Mouse (Mus musculus) heart, embryonic 11.5 days (tissue): ENCODE results near the gene Taf10. TPM values are rescaled to one million over a fixed set of nuclear protein-coding genes. Genes with fewer than 3 reads are reported as not detected.
"Not testable (repeated sequence)": the region's sequence is repeated elsewhere in the genome, so short reads cannot be mapped to it uniquely, and the experiment has no call there.

Experiments used
- ATAC-seq: fragments of 200-750 bp; cut with Nextera tagmentation; replicated peaks from 2 replicates; pipeline ENCODE4 v1.8.0; 2017; ENCODE audit warnings: moderate library complexity; ENCODE audit not compliant: insufficient number of reproducible peaks, low FRiP score, low TSS enrichment
- H3K27ac ChIP-seq: fragments of 300-500 bp; sonication (generic); 2 replicates; pipeline ENCODE4 v1.5.1; 2014; ENCODE audit warnings: mild to moderate bottlenecking, low read depth, low read length
- H3K27me3 ChIP-seq: fragments of 300-500 bp; sonication (generic); 2 replicates; pipeline ENCODE4 v1.6.1; 2014; ENCODE audit warnings: mild to moderate bottlenecking, low read length, mixed read lengths; ENCODE audit not compliant: control insufficient read depth, insufficient read depth
- H3K36me3 ChIP-seq: fragments of 300-500 bp; sonication (generic); 2 replicates; pipeline ENCODE4 v1.6.1; 2014; ENCODE audit warnings: mild to moderate bottlenecking, low read length, moderate library complexity, mixed read lengths; ENCODE audit not compliant: control insufficient read depth, insufficient read depth
- H3K4me1 ChIP-seq: fragments of 300-500 bp; sonication (generic); 2 replicates; pipeline ENCODE4 v1.6.1; 2014; ENCODE audit warnings: low read length; ENCODE audit not compliant: control insufficient read depth, insufficient read depth
- H3K4me2 ChIP-seq: fragments of 300-500 bp; sonication (generic); 2 replicates; pipeline ENCODE4 v1.6.1; 2014; ENCODE audit warnings: mild to moderate bottlenecking, moderate library complexity
- H3K4me3 ChIP-seq: fragments of 300-500 bp; sonication (generic); 2 replicates; pipeline ENCODE4 v1.5.1; 2014; ENCODE audit warnings: low read depth, low read length
- H3K9ac ChIP-seq: fragments of 300-500 bp; sonication (generic); 2 replicates; pipeline ENCODE4 v1.6.1; 2014; ENCODE audit warnings: mild to moderate bottlenecking, low read depth, low read length, moderate library complexity
- H3K9me3 ChIP-seq: fragments of 300-500 bp; sonication (generic); replicated peaks from 2 replicates; pipeline ENCODE4 v1.6.1; 2016; ENCODE audit warnings: low read length; ENCODE audit not compliant: control insufficient read depth
- WGBS: fragments of 180-500 bp; shearing (Covaris S2); extraction: QIAGEN DNeasy Blood & Tissue Kit; methylation state at CpG from one replicate; pipeline ENCODE4 v1.1.7; 2014; ENCODE audit not compliant: insufficient replicate concordance; 5-methylcytosine and 5-hydroxymethylcytosine counted together
- polyA plus RNA-seq: library from polyadenylated mRNA; unstranded; fragments of >200 nt; fragmentation: Nextera tagmentation; extraction: Ambion mirVana; gene quantifications from 2 replicates; pipeline ENCODE4 v1.2.1, GENCODE M21; 2014

The Taf10 gene
- polyA plus RNA-seq, 1 experiment from 2014 or later: 161 TPM

DNA sequence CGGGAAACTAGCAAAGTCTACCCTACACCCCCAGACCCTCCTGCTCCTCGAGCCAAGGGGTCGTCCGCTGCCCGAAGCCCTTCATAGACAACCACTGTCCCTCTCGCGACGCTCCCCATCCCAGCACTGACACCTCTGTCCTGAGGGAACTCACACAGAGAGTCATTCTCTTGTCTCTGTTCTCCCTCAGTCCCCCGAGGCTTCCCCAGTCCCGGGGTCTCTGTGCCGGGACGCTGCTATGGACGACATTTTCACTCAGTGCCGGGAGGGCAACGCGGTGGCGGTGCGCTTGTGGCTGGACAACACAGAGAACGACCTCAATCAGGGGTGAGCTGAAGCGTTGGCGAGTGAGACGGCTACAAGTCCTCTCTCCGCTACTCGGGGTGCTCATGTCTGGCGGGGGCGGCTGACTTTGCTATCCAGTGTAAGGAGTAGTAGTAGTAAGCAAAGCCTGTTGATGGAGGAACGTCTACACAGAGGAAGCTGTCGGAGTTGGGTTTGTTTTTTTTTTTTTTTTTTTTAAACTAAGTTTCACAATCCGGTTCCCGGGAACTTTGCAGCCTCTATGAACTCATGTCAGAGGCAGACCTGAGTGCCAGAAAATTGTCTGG, 7.1 kb downstream of the Taf10 start, which contains the start of gene Rrp8:
Rrp8 (minus strand) TSS at position 475 of the 611 bp plus-strand sequence.
- Histone ChIP-seq H3K27me3 (no peaks in the 10 kb centered on the region), H3K36me3 (peaks cover 34% of the 10 kb centered on the region)

GRCm38 (mm10) chr7:105736264-105736901, 7.8 kb downstream of the Taf10 start, which contains the start of gene Ilk:
Ilk (plus strand) TSS chr7:105736592.
- 1% methylated on average over 42 of the region's 62 CpGs for WGBS
- Histone ChIP-seq H3K9me3 (no peaks in the 10 kb centered on the region), H3K9ac (peak within 1 kb of the TSS; percentile 98), H3K4me3 (peak within 1 kb of the TSS; percentile 71), H3K27ac (peak within 1 kb of the TSS; percentile 97), H3K36me3 (peaks cover 29% of the 10 kb centered on the region), H3K27me3 (no peaks in the 10 kb centered on the region), H3K4me2 (peak within 1 kb of the TSS; percentile 78), H3K4me1 (peaks cover 23% of the 10 kb centered on the region)
- ATAC-seq: peak; percentile 96

More for the DNA sequence above, 7.1 kb downstream of the Taf10 start, which contains the start of gene Rrp8:
- WGBS: under 1% methylated on average over 30 of the region's 30 CpGs
- Histone ChIP-seq H3K4me1 (peaks cover 23% of the 10 kb centered on the region), H3K9ac (peak within 1 kb of the TSS; percentile 98), H3K4me2 (peak within 1 kb of the TSS; percentile 78), H3K4me3 (peak within 1 kb of the TSS; percentile 71), H3K9me3 (no peaks in the 10 kb centered on the region), H3K27ac (peak within 1 kb of the TSS; percentile 97)
- ATAC-seq: no peak; the same call in 1 of the 2 replicates

DNA sequence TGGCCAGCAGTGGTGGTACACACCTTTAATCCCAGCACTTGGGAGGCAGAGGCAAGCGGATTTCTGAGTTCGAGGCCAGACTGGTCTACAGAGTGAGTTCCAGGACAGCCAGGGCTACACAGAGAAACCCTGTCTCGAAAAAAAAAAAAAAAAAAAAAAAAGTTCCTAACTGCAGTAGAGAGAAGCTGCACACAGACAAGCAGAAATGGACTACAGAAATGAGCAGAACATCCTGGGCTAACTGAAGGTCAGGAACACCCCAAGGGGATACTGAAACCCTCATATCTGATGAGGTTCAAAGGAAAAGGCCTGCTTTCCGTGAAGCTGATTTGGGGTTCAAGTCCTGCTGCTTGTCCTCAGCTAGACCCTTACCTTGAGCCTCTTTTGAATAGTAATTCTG, 8.7 kb downstream of the Taf10 start:
- WGBS: 48% methylated on average over 4 of the region's 4 CpGs
- not testable (repeated sequence) for H3K27ac ChIP-seq, ATAC-seq, H3K9me3 ChIP-seq, H3K27me3 ChIP-seq
- Histone ChIP-seq H3K4me3 (peak overlapping the region; percentile 71), H3K4me2 (peak overlapping the region; percentile 78), H3K4me1 (peaks cover 23% of the 10 kb centered on the region), H3K36me3 (peaks cover 21% of the 10 kb centered on the region), H3K9ac (peak overlapping the region; percentile 98)

DNA sequence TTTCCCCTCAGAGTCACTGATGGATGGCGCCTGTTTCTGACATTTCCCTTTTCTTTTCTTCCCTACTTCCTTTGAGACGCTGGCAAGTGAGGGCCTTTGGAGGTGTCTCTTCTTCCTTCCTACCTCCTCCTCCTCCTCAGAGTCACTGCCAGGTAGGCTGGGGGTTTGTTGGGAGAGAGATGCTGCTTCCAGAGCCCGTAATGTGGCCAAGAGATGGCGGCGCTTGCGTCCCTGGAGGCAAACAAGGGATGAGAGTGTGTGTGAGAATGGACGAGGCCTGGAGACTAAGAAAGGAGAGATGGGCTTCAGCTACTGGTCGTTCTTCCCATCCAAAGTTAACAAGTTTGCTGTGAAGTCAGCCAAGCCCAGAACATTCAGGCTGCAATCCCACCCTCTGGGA, 9.3 kb downstream of the Taf10 start:
- Histone ChIP-seq H3K27ac (no peak overlapping the region), H3K4me2 (peak overlapping the region; percentile 78), H3K36me3 (peaks cover 19% of the 10 kb centered on the region), H3K9me3 (no peaks in the 10 kb centered on the region), H3K4me1 (peaks cover 23% of the 10 kb centered on the region), H3K27me3 (no peaks in the 10 kb centered on the region), H3K4me3 (no peak overlapping the region), H3K9ac (no peak overlapping the region)
- ATAC-seq: no peak
- 85% methylated on average over 8 of the region's 8 CpGs for WGBS

GRCm38 (mm10) chr7:105733836-105734235, 10.3 kb downstream of the Taf10 start:
- WGBS: 89% methylated on average over 11 of the region's 11 CpGs
- Histone ChIP-seq H3K4me3 (no peak overlapping the region), H3K36me3 (peaks cover 27% of the 10 kb centered on the region), H3K4me1 (peaks cover 15% of the 10 kb centered on the region), H3K27ac (no peak overlapping the region), H3K9ac (no peak overlapping the region), H3K4me2 (no peak overlapping the region), H3K27me3 (no peaks in the 10 kb centered on the region), H3K9me3 (no peaks in the 10 kb centered on the region)
- ATAC-seq: no peak

GRCm38 (mm10) chr7:105728701-105729428, 15.3 kb downstream of the Taf10 start:
- ATAC-seq: no peak
- WGBS: 86% methylated on average over 6 of the region's 6 CpGs
- Histone ChIP-seq H3K4me2 (no peak overlapping the region), H3K27ac (no peak overlapping the region), H3K27me3 (no peaks in the 10 kb centered on the region), H3K9me3 (no peaks in the 10 kb centered on the region), H3K4me3 (no peak overlapping the region), H3K36me3 (peaks cover 21% of the 10 kb centered on the region), H3K4me1 (no peaks in the 10 kb centered on the region), H3K9ac (no peak overlapping the region)

DNA sequence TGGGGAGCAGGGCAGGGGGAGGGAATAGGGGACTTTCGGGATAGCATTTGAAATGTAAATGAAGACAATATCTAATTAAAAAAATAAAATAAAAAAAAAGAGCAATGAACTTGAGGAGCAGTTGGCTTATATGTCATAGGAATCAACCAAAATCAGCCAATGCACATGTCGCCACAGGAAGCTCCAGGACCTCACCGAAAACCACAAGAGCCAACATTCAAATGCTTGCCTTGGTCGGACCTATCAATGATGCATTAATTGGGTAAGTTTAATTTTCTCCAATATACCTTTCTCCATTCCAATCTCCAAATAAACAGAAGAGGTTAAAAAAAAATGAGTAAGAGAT, 17.2 kb downstream of the Taf10 start:
- Histone ChIP-seq H3K9ac (no peak overlapping the region), H3K27ac (no peak overlapping the region), H3K4me1 (no peaks in the 10 kb centered on the region), H3K9me3 (no peaks in the 10 kb centered on the region), H3K27me3 (no peaks in the 10 kb centered on the region), H3K4me2 (no peak overlapping the region), H3K4me3 (no peak overlapping the region), H3K36me3 (peaks cover 9% of the 10 kb centered on the region; the same call in 1 of the 2 replicates)
- WGBS: 88% methylated on average over 4 of the region's 4 CpGs
- ATAC-seq: no peak; the same call in 1 of the 2 replicates

DNA sequence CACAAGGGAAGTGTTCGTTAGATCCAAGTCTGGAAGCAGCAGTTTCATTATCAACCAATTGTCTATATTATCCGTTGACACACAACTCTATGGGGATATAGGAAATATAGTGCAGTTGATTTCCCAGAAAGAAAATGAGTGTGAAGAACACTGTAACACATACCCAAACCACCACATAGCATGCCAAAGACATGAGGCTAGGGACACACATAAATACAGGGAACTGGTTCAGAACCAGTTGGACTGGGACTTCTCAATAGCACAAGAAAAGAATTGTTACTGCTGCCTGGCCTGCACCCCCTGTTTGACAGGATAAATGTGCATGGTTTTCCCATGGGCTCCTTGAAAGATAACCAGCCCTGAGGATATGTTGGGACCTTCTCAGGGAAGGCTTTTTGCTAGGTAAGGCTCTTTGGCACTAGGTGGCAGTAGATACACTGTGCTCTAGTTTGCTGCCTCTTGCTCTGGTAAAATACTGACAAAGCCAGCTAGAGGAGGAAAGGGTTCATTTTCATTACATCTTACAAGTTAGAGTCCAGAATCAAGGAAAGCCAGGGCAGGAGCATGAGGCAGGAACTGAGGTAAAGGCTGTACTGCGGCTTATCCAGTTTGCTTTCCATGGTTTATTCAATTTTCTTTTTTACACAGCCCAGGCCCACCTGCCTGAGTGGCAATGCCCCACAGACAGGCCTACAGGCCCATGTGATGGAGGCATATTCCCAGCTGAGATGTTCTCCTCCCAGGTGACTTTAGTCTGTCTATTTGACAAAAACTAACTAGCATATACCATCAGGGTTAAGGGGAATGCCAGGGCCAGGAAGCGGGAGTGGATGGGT, 17.8 kb downstream of the Taf10 start:
- peaks cover 9% of the 10 kb centered on the region; the same call in 1 of the 2 replicates for H3K36me3 ChIP-seq
- H3K4me2 ChIP-seq: no peak overlapping the region
- H3K4me1 ChIP-seq: no peaks in the 10 kb centered on the region
- 80% methylated on average over 4 of the region's 4 CpGs for WGBS
- ATAC-seq: peak; percentile 59
- H3K9ac ChIP-seq: no peak overlapping the region
- H3K9me3 ChIP-seq: no peaks in the 10 kb centered on the region
- no peak overlapping the region for H3K4me3 ChIP-seq
- no peak overlapping the region for H3K27ac ChIP-seq
- H3K27me3 ChIP-seq: no peaks in the 10 kb centered on the region
